Mouse (Mus musculus) ovary, postnatal 14 days (tissue): ENCODE data around the gene Zfp326.

Experiments
- DNase-seq: peaks from one replicate; pipeline ENCODE4 v3.0.0; 2022; ENCODE audit warnings: low spot score

Zfp326 gene

GRCm38 (mm10) chr5:105867427-105867826 is 8.9 kb upstream of the Zfp326 start:
- no peak for DNase-seq

GRCm38 (mm10) chr5:105867841-105868447 is 8.4 kb upstream of the Zfp326 start:
- DNase-seq = no peak

- DNase-seq = peak; percentile 82
These were observed 7.8 kb upstream of the Zfp326 start for GRCm38 (mm10) chr5:105868593-105868992.

- DNase-seq = no peak
These were observed 6.6 kb upstream of the Zfp326 start for GRCm38 (mm10) chr5:105869739-105870138.

GRCm38 (mm10) chr5:105871140-105871539 is 5.2 kb upstream of the Zfp326 start:
- DNase-seq = no peak

GRCm38 (mm10) chr5:105872176-105872575 is 4.2 kb upstream of the Zfp326 start:
- no peak for DNase-seq

- no peak for DNase-seq
These were observed 3.4 kb upstream of the Zfp326 start for GRCm38 (mm10) chr5:105872916-105873315.

- DNase-seq = no peak
These were observed 2.6 kb upstream of the Zfp326 start for GRCm38 (mm10) chr5:105873774-105874173.

GRCm38 (mm10) chr5:105874476-105874875 is 1.9 kb upstream of the Zfp326 start:
- DNase-seq = no peak

- DNase-seq = no peak
These were observed 785 bp downstream of the Zfp326 start for GRCm38 (mm10) chr5:105876925-105877774.

- no peak for DNase-seq
These were observed 11.0 kb downstream of the Zfp326 start for GRCm38 (mm10) chr5:105887317-105887716.

GRCm38 (mm10) chr5:105898161-105898560 is 21.8 kb downstream of the Zfp326 start:
- DNase-seq = no peak

- DNase-seq = no peak
These were observed 32.8 kb downstream of the Zfp326 start for GRCm38 (mm10) chr5:105909209-105909608.

- no peak for DNase-seq
These were observed 33.3 kb downstream of the Zfp326 start for GRCm38 (mm10) chr5:105909671-105910070.

- no peak for DNase-seq
These were observed 35.1 kb downstream of the Zfp326 start for GRCm38 (mm10) chr5:105911498-105911897.

GRCm38 (mm10) chr5:105917398-105917797 is 41.0 kb downstream of the Zfp326 start:
- no peak for DNase-seq

GRCm38 (mm10) chr5:105918289-105918688 is 41.9 kb downstream of the Zfp326 start:
- no peak for DNase-seq

- DNase-seq = no peak
These were observed 46.6 kb downstream of the Zfp326 start for GRCm38 (mm10) chr5:105922818-105923487.

GRCm38 (mm10) chr5:105924347-105924746 is 48.0 kb downstream of the Zfp326 start:
- no peak for DNase-seq

- DNase-seq = no peak
These were observed 49.3 kb downstream of the Zfp326 start for GRCm38 (mm10) chr5:105925568-105926255.

- no peak for DNase-seq
These were observed 53.9 kb downstream of the Zfp326 start for GRCm38 (mm10) chr5:105930282-105930681.

GRCm38 (mm10) chr5:105932392-105932791 is 56.0 kb downstream of the Zfp326 start:
- no peak for DNase-seq
